Mouse (Mus musculus) left cerebral cortex, adult 2 months (tissue): ENCODE results near the gene Pkp2. TPM values are rescaled to one million over a fixed set of nuclear protein-coding genes. Genes with fewer than 3 reads are reported as not detected.
"Not testable (repeated sequence)": the region's sequence is repeated elsewhere in the genome, so short reads cannot be mapped to it uniquely, and the experiment has no call there.

Experiments used
- DNase-seq, 2 experiments: peaks; one replicate each; pipeline ENCODE4 v3.0.0; 2021 to 2022; ENCODE audit warnings: low spot score in 2 of 2, mixed read lengths in 1 of 2; ENCODE audit errors: extremely low spot score in 1 of 2
- H3K27ac ChIP-seq: fragments of 200-600 bp; 2 replicates; pipeline ENCODE4 v1.8.1; 2022
- H3K4me3 ChIP-seq: fragments of 200-600 bp; 2 replicates; pipeline ENCODE4 v1.8.1; 2022
- CTCF ChIP-seq: fragments of 200-600 bp; IDR thresholded peaks from 2 replicates; pipeline ENCODE4 v1.8.1; 2022; ENCODE audit warnings: antibody characterized with exemption, mild to moderate bottlenecking, moderate library complexity
- intact Hi-C: fragments of 180-260 bp; cut with DNase I; formaldehyde crosslinking; loops from one replicate; pipeline ENCODE4 v1.15.1; 2025
- long read RNA-seq, 2 experiments: library from polyadenylated mRNA; stranded (forward); transcript quantifications; one replicate each; pipeline ENCODE4 v2.0.0; 2021; ENCODE audit warnings: borderline mapping rate in 2 of 2
- total RNA-seq, 2 experiments: library from RNA; stranded (reverse); gene quantifications; 2 replicates each; pipeline ENCODE4 v1.2.3; 2021

Gene Pkp2
- 1 to 10 TPM; 5.9 to 9.6 TPM for total RNA-seq
- long read RNA-seq, experiment 1, transcript Pkp2-201 (13 exons, 2,918 nt) = major isoform, 7 of 9 reads
- long read RNA-seq, experiment 1, partial matches to known transcripts = 1 of 9 reads
- long read RNA-seq, experiment 1, other reads (novel, unspliced or antisense) = 1 of 9 reads
- long read RNA-seq, experiment 2, transcript Pkp2-201 (13 exons, 2,918 nt) = major isoform, 10 of 13 reads
- long read RNA-seq, experiment 2, partial matches to known transcripts = 1 of 13 reads
- long read RNA-seq, experiment 2, other reads (novel, unspliced or antisense) = 1 of 13 reads

DNA sequence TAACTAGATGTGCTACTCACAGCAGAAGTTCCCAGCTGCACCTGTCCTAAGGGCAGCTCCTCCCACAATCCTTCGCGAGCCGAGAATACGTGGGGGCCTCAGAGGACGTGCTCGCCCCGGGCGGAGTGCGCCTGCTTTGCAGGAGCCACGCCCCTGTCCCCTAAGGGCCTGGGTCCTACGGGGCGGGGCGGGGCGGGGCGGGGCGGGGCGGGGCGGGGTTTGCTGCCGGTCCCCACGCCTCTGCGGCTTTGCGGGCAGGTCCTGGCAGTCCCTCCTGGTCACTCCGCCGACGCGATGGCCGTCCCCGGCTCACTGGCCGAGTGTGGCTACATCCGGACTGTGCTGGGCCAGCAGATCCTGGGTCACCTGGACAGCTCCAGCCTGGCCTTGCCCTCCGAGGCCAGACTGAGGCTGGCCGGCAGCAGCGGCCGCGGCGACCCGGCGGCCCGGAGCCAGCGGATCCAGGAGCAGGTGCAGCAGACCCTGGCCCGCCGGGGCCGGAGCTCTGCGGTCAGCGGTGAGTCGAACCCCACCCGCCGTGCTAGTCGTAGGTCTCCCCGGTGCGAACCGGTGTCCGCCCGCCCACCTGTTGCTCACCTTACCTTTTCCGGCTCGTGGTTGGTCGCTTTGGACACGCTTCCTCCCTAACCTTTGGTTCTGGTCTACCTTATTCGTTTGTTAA lies at the start of gene Pkp2:
TSS of gene Pkp2 (plus strand) at position 240 of the 682 bp plus-strand sequence.
- no peak for TF ChIP-seq CTCF
- intact Hi-C loops = no loop called here

DNA sequence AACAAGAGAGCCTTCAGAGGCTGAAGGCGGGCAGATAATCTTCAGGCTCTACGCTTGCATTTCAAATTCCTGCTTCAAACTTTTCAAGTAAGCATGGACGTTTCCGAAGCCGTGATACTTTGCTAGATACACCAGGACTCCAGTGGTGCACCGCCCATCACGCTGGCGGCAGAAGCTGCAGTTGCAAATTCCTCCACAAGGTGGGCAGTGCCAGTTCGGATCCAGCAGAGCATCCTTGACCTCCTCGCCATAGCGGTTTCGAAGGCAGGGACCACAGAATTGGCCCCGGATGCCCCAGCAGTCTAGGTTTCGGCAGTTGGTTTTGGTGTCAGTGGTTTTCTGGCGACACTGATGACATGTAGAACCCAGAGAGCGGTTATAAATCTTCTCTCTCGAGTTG lies 15.7 kb upstream of the Pkp2 start:
- DNase-seq = no peak
- intact Hi-C loops = no loop called here
- no peak overlapping the region for H3K27ac ChIP-seq
- TF ChIP-seq CTCF = no peak; the same call in 1 of the 2 replicates
- H3K4me3 ChIP-seq = no peak overlapping the region

More for the DNA sequence above, at the start of gene Pkp2:
- Histone ChIP-seq H3K27ac (peak within 1 kb of the TSS; percentile 18), H3K4me3 (peak within 1 kb of the TSS; percentile 65)
- DNase-seq = peak; percentile 48 to 50

DNA sequence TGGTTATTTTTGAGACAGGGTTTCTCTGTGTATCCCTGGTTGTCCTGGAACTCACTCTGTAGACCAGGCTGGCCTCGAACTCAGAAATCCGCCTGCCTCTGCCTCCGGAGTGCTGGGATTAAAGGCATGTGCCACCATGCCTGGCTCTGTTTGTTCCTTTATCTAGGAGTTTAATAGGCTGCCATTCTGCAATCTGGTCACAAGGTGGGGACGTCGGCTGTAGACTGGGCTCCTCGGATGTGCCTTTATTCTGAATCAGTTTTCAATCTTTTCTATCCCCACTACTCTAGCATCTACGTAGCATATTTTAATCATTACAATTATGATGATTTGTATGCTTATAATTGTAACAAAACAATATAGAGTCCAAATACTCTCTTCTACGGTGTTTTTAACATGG lies 11.1 kb upstream of the Pkp2 start:
- not testable (repeated sequence) for H3K4me3 ChIP-seq, H3K27ac ChIP-seq
- peak in 1 of 2 experiments; percentile 36 for DNase-seq
- peak; percentile 60 for TF ChIP-seq CTCF
- intact Hi-C loops = loop anchor here (1.0 kb wide), 1 partner anchor 100 kb away; the partner anchor contains the start of gene Yars2

DNA sequence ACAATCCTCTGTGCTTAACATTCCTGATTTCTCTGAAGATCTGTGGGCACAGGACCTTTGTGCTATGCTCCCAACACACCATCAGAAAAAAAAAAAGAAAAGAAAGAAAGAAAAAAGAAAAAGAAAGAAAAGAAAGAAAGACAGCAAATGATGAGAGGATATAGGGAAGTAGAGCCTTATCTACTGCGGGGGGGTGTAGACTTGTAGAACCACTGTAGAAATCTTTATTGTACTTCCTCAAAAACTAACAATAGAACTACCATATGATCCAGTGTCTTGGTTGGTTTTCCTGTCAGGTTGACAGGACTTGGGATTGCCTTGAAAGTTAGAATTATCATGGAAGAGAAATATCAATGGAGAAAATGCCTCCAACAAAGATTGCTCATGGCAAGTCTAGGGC lies 8.5 kb upstream of the Pkp2 start:
- Histone ChIP-seq H3K4me3 (no peak overlapping the region), H3K27ac (no peak overlapping the region)
- no peak for DNase-seq
- no peak for TF ChIP-seq CTCF
- intact Hi-C loops = no loop called here

DNA sequence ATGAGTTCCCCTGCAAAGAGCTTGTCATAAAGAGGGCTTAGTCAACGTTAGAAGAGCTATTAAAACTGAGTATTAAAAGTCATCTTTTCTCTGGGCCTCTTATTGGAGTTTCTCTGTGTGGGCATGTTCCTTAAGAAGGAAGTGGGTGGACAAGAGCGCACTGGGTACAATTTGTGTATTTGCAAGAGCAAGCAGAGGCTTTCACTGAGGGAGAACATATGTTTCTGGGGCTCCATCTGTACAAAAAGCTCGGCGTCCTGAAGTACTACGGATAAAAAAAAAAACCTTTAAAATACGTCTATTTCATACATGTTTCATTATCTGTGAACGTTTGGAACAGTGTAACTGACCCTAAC lies 417 bp upstream of the Pkp2 start:
- intact Hi-C loops = no loop called here
- DNase-seq = no peak

DNA sequence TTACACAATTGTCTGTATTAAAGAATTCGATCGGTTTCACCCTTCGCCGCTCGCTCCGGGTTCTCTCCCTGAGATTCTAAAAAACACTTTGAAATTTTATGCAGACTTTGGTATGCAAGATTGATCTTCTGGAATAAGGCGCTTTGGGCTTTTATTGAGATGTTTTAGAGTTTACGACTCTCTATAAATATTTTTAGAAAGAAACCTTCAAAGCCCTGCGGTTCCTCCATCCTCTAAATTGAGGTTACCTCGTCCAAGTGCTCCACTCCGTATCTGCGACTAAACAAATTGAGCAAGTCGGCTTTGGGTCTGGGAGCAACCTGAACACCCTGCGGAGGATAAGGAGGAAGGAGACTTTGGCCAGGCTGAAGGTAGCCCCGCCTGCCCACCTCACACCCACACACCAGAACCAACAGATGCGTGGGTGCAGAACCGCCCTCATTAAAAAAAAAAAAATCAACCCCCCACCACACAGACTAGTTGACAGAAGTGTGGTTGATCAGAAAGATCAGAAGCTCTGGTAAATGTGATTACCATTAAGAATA lies 715 bp downstream of the Pkp2 start:
- H3K4me3 ChIP-seq = peak overlapping the region; percentile 65
- DNase-seq = no peak
- no peak overlapping the region for H3K27ac ChIP-seq
- no peak for TF ChIP-seq CTCF
- intact Hi-C loops = no loop called here

More for the DNA sequence above, 417 bp upstream of the Pkp2 start:
- H3K4me3 ChIP-seq = peak overlapping the region; percentile 65
- TF ChIP-seq CTCF = no peak
- H3K27ac ChIP-seq = no peak overlapping the region

DNA sequence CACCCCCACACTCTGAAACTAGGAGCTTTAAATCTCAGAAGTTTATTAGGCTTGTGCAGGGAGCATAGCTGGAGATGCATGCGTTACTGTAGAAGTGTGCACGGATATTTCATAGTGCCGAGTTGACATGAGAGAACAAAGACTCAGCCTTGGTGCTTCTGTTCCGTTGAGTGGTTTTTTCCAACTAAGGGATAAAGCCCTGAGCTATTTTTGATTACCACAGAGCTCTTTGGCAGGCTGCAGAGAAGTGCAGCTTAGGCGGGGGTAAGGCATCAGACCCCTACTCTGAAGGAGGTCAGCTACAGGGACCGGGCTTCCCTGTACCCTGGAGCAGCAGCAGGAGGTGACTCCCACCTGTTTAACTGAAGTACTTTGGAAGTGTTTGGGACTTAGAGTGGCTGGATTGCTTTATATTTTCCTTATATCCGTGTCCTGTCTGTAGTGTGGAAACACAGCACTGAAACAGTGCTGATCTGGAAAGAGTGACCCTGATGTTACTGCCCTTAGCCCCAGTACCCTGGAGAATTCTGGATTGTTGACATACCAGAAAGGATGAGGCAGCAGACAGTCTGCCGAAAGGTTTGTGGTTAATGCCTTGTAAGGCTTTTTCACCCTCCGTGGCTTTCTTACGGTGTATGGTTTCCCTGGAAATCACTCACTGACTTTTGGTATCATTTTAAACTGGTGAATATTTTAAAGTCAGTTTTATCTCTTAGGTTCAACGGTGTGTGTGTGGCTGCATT lies 2.7 kb downstream of the Pkp2 start:
- no peak overlapping the region for H3K4me3 ChIP-seq
- H3K27ac ChIP-seq = no peak overlapping the region
- no peak for DNase-seq

DNA sequence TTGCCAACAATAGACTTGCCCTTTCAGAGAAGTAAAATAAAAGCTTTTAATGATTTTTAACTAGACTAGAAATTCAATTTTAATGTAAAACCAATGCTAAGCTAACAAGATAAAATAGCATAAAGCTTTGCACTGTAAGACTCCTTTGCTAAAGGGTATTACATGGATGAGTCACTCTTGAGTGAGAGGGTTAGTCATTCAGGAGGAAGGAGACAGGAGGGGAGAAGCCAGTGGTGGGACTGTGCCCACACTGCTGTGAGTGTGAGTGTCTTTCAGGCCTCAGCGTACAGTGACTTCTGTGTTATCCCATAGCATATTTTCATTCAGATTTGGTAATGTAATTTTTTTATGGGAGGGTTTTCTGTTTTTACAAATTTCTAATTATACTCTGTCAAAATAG lies 3.8 kb downstream of the Pkp2 start:
- no peak for TF ChIP-seq CTCF
- intact Hi-C loops = no loop called here
- no peak overlapping the region for H3K27ac ChIP-seq
- no peak for DNase-seq
- H3K4me3 ChIP-seq = no peak overlapping the region

More for the DNA sequence above, 2.7 kb downstream of the Pkp2 start:
- TF ChIP-seq CTCF = no peak
- intact Hi-C loops = no loop called here

DNA sequence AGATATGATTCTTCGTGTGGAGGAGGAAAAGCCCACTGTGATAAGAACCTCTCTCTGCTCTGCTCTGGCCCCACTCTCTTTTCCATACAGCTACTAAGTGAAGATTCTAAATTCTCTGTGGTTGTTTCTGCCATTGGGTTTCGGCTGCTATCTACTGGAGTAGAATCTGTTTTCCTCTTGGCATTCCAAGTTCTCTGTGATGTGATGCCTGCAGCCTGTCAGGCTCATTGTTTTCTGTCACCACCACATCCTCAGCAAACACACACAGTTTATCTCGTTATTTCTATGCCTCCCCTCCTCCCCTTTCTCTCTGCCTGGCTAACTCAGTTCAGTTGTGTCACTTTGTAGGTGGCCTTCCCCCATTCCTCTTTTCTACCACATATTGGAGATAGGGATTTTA lies 6.7 kb downstream of the Pkp2 start:
- no peak overlapping the region for H3K4me3 ChIP-seq
- intact Hi-C loops = no loop called here
- no peak for DNase-seq
- TF ChIP-seq CTCF = no peak
- H3K27ac ChIP-seq = no peak overlapping the region

DNA sequence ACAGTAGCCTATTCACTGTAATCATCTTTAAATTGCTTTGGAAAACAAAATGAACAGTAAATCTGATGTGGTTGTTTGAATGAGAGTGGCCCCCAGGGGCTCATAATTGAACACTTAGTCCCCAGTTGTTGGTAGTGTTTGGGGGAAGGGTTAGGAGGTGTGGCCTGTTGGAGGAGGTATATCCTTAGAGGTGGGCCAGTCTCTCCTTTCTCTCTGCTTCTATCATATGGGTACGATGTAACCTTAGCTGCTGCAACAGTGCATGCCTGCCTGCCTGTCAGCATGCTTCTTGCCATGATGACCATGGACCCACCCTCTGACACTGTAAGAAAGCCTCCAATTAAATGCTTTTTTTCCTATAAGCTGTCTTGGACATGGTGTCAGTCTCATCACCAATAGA lies 9.5 kb downstream of the Pkp2 start:
- intact Hi-C loops = no loop called here
- no peak for DNase-seq
- no peak overlapping the region for H3K4me3 ChIP-seq
- H3K27ac ChIP-seq = no peak overlapping the region
- TF ChIP-seq CTCF = no peak

DNA sequence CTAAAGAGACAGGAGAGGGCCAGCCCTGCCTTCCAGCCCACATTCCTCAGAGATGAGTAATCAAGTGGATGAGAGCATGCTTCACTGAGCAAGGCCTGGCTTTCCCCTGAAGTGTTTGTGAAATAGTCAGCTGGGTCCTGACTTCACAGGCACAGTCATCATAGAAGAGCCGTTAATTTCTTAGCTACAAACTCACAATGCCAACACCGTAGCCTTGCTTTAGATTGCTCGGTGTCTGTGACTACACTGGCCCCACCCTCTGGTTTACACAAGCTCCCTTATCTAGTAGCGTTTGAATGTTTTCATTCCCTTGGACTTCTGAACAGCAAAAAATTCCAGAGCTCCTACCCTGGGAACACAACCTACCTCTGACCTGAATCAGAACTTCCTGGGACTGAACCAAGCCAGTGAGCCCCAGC lies 11.4 kb downstream of the Pkp2 start:
- no peak for TF ChIP-seq CTCF
- DNase-seq = no peak
- intact Hi-C loops = no loop called here
- no peak overlapping the region for H3K27ac ChIP-seq
- H3K4me3 ChIP-seq = no peak overlapping the region

DNA sequence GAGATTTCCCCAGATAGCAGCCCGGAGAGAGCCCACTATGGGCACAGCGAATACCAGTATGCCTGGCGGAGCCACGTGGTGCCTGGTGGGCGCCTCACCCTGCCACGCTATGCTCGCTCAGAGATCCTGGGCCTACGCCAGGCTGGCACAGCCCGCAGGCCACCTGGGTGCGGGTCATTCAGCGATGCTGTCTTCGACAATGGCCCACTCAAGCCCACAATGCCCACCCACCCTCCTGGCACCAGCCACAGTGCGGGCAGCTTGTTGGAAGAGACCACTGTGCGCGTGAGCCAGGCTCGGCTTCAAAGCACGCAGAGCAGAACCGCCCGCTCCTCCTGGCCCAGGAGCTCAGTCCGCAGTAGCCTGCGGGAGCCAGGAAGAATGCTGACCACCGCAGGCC lies 12.7 kb downstream of the Pkp2 start:
- DNase-seq = peak; percentile 12 to 40
- intact Hi-C loops = no loop called here
- Histone ChIP-seq H3K4me3 (peak overlapping the region; percentile 14; the same call in 1 of the 2 replicates), H3K27ac (no peak overlapping the region)
- no peak for TF ChIP-seq CTCF
